Mouse (Mus musculus): ENCODE data around the gene Scn10a. TPM values are rescaled to one million over a fixed set of nuclear protein-coding genes. Genes with fewer than 3 reads are reported as not detected.

The Scn10a gene
- total and polyA plus RNA-seq, 3 experiments, result 0.11 TPM; not detected in 2

GRCm38 (mm10) chr9:119588763-119589449 lies 130.2 kb downstream of the Scn10a start:
- ATAC-seq (ENCODE audit: extremely low read depth, insufficient number of reproducible peaks, low FRiP score, poor library complexity, severe bottlenecking), result no peak
- peaks cover 62% of the 10 kb centered on the region for H3K9me3 ChIP-seq (replicated peaks)

GRCm38 (mm10) chr9:119580668-119581067 lies 138.5 kb downstream of the Scn10a start:
- no peak overlapping the region for H3K4me3 ChIP-seq (ENCODE audit: low read depth, low read length)
- DNase-seq (ENCODE audit: low spot score) (no peak), ATAC-seq (ENCODE audit: extremely low read depth, insufficient number of reproducible peaks, low FRiP score, poor library complexity, severe bottlenecking) (no peak)
- no peaks in the 10 kb centered on the region for H3K27me3 ChIP-seq (ENCODE audit: insufficient read depth, low read length)
- TF ChIP-seq TAL1 (conservative IDR thresholded peaks at IDR 0.05; ENCODE audit: low read depth, low read length), result no peak
- TF ChIP-seq GATA1 (IDR thresholded peaks at IDR 0.05; ENCODE audit: borderline replicate concordance, low read length), result no peak
- TF ChIP-seq CTCF (IDR thresholded peaks at IDR 0.05; ENCODE audit: low read depth, low read length), result peak; percentile 16; the same call in 1 of the 2 replicates
- no peak for TF ChIP-seq GATA2 (IDR thresholded peaks at IDR 0.05; ENCODE audit: borderline replicate concordance, low read depth, low read length)
- H3K36me3 ChIP-seq (replicated peaks), result no peaks in the 10 kb centered on the region
- no peaks in the 10 kb centered on the region for H3K4me1 ChIP-seq (ENCODE audit: insufficient read depth, low read depth, low read length)
- H3K9me3 ChIP-seq (replicated peaks), result peaks cover 87% of the 10 kb centered on the region

More at GRCm38 (mm10) chr9:119588763-119589449, 130.2 kb downstream of the Scn10a start:
- no peak for DNase-seq (ENCODE audit: low spot score)
- Histone ChIP-seq H3K4me1 (ENCODE audit: insufficient read depth, low read depth, low read length) (no peaks in the 10 kb centered on the region), H3K4me3 (ENCODE audit: low read depth, low read length) (no peak overlapping the region; the same call in 1 of the 2 replicates), H3K36me3 (replicated peaks) (no peaks in the 10 kb centered on the region), H3K27me3 (ENCODE audit: insufficient read depth, low read length) (no peaks in the 10 kb centered on the region)
- TF ChIP-seq GATA2 (IDR thresholded peaks at IDR 0.05; ENCODE audit: borderline replicate concordance, low read depth, low read length), result no peak
- no peak for TF ChIP-seq GATA1 (IDR thresholded peaks at IDR 0.05; ENCODE audit: borderline replicate concordance, low read length)
- no peak for TF ChIP-seq TAL1 (conservative IDR thresholded peaks at IDR 0.05; ENCODE audit: low read depth, low read length)
- no peak for TF ChIP-seq CTCF (IDR thresholded peaks at IDR 0.05; ENCODE audit: low read depth, low read length)
- TF ChIP-seq POLR2AphosphoS5 (IDR thresholded peaks at IDR 0.05; ENCODE audit: insufficient replicate concordance, low read depth, low read length), result no peak

- ATAC-seq (ENCODE audit: extremely low read depth, insufficient number of reproducible peaks, low FRiP score, poor library complexity, severe bottlenecking), result no peak
- Histone ChIP-seq H3K4me3 (ENCODE audit: low read depth, low read length) (no peak overlapping the region; the same call in 1 of the 2 replicates), H3K9me3 (replicated peaks) (peaks cover 87% of the 10 kb centered on the region), H3K36me3 (replicated peaks) (no peaks in the 10 kb centered on the region), H3K27me3 (ENCODE audit: insufficient read depth, low read length) (no peaks in the 10 kb centered on the region), H3K4me1 (ENCODE audit: insufficient read depth, low read depth, low read length) (no peaks in the 10 kb centered on the region)
- no peak for DNase-seq (ENCODE audit: low spot score)
- no peak for TF ChIP-seq CTCF (IDR thresholded peaks at IDR 0.05; ENCODE audit: low read depth, low read length)
- TF ChIP-seq GATA2 (IDR thresholded peaks at IDR 0.05; ENCODE audit: borderline replicate concordance, low read depth, low read length), result no peak
Observed at GRCm38 (mm10) chr9:119580187-119580586, 138.9 kb downstream of the Scn10a start.

GRCm38 (mm10) chr9:119578636-119579438 lies 140.3 kb downstream of the Scn10a start, which contains the start of gene Scn5a:
Gene Scn5a (minus strand): TSS chr9:119579016.
- no peak for DNase-seq (ENCODE audit: low spot score)
- Histone ChIP-seq H3K36me3 (replicated peaks) (no peaks in the 10 kb centered on the region), H3K4me1 (ENCODE audit: insufficient read depth, low read depth, low read length) (no peaks in the 10 kb centered on the region), H3K27me3 (ENCODE audit: insufficient read depth, low read length) (no peaks in the 10 kb centered on the region), H3K9me3 (replicated peaks) (peaks cover 92% of the 10 kb centered on the region), H3K4me3 (ENCODE audit: low read depth, low read length) (no peak within 1 kb of the TSS; the same call in 1 of the 2 replicates)
- no peak for ATAC-seq (ENCODE audit: extremely low read depth, insufficient number of reproducible peaks, low FRiP score, poor library complexity, severe bottlenecking)
- no peak for TF ChIP-seq GATA1 (IDR thresholded peaks at IDR 0.05; ENCODE audit: borderline replicate concordance, low read length)
- TF ChIP-seq CTCF (IDR thresholded peaks at IDR 0.05; ENCODE audit: low read depth, low read length), result no peak

- no peak overlapping the region for H3K4me3 ChIP-seq (ENCODE audit: low read depth, low read length)
Observed at GRCm38 (mm10) chr9:119578311-119578635, 140.8 kb downstream of the Scn10a start.

GRCm38 (mm10) chr9:119576977-119577376 lies 142.1 kb downstream of the Scn10a start:
- no peaks in the 10 kb centered on the region for H3K27me3 ChIP-seq (ENCODE audit: insufficient read depth, low read length)

More at GRCm38 (mm10) chr9:119578311-119578635, 140.8 kb downstream of the Scn10a start:
- Histone ChIP-seq H3K4me1 (ENCODE audit: insufficient read depth, low read depth, low read length) (no peaks in the 10 kb centered on the region), H3K9me3 (replicated peaks) (peaks cover 92% of the 10 kb centered on the region), H3K36me3 (replicated peaks) (no peaks in the 10 kb centered on the region), H3K27me3 (ENCODE audit: insufficient read depth, low read length) (no peaks in the 10 kb centered on the region)
- TF ChIP-seq CTCF (IDR thresholded peaks at IDR 0.05; ENCODE audit: low read depth, low read length) (no peak), TAL1 (conservative IDR thresholded peaks at IDR 0.05; ENCODE audit: low read depth, low read length) (no peak), GATA1 (IDR thresholded peaks at IDR 0.05; ENCODE audit: borderline replicate concordance, low read length) (no peak), POLR2AphosphoS5 (IDR thresholded peaks at IDR 0.05; ENCODE audit: insufficient replicate concordance, low read depth, low read length) (no peak), GATA2 (IDR thresholded peaks at IDR 0.05; ENCODE audit: borderline replicate concordance, low read depth, low read length) (no peak)
- DNase-seq (ENCODE audit: low spot score), result no peak
- ATAC-seq (ENCODE audit: extremely low read depth, insufficient number of reproducible peaks, low FRiP score, poor library complexity, severe bottlenecking), result no peak

More at GRCm38 (mm10) chr9:119576977-119577376, 142.1 kb downstream of the Scn10a start:
- H3K36me3 ChIP-seq (replicated peaks), result no peaks in the 10 kb centered on the region
- ATAC-seq (ENCODE audit: extremely low read depth, insufficient number of reproducible peaks, low FRiP score, poor library complexity, severe bottlenecking) (no peak), DNase-seq (ENCODE audit: low spot score) (no peak)
- H3K4me1 ChIP-seq (ENCODE audit: insufficient read depth, low read depth, low read length), result no peaks in the 10 kb centered on the region
- TF ChIP-seq TAL1 (conservative IDR thresholded peaks at IDR 0.05; ENCODE audit: low read depth, low read length) (no peak), GATA1 (IDR thresholded peaks at IDR 0.05; ENCODE audit: borderline replicate concordance, low read length) (no peak), CTCF (IDR thresholded peaks at IDR 0.05; ENCODE audit: low read depth, low read length) (no peak), GATA2 (IDR thresholded peaks at IDR 0.05; ENCODE audit: borderline replicate concordance, low read depth, low read length) (no peak), POLR2AphosphoS5 (IDR thresholded peaks at IDR 0.05; ENCODE audit: insufficient replicate concordance, low read depth, low read length) (no peak)
- H3K9me3 ChIP-seq (replicated peaks), result peaks cover 94% of the 10 kb centered on the region
- H3K4me3 ChIP-seq (ENCODE audit: low read depth, low read length), result no peak overlapping the region
